Mouse (Mus musculus): ENCODE measurements at regions not wholly inside any gene's neighbourhood (a gene's known extent, or its start where the extent isn't known, plus 50 kb on each side); places are given as distances from the start of the nearest gene placed in this dataset.

- Histone ChIP-seq H3K27me3 (replicated peaks) (no peaks in the 10 kb centered on the region), H3K4me1 (no peaks in the 10 kb centered on the region), H3K36me3 (replicated peaks; ENCODE audit: low read length) (no peaks in the 10 kb centered on the region), H3K9me3 (no peaks in the 10 kb centered on the region), H3K4me3 (replicated peaks) (no peak overlapping the region)
- no peak for TF ChIP-seq GATA1 (IDR thresholded peaks at IDR 0.05; ENCODE audit: borderline replicate concordance, low read length)
- no peak for TF ChIP-seq FLI1 (IDR thresholded peaks at IDR 0.05; ENCODE audit: low read length)
Measured at GRCm38 (mm10) chr14:104698962-104699361, 176.5 kb upstream of the Rnf219 start.

GRCm38 (mm10) chr14:104695101-104695500 is 172.7 kb upstream of the Rnf219 start:
- Histone ChIP-seq H3K4me1 (no peaks in the 10 kb centered on the region), H3K4me3 (replicated peaks) (no peak overlapping the region), H3K9me3 (no peaks in the 10 kb centered on the region), H3K36me3 (replicated peaks; ENCODE audit: low read length) (no peaks in the 10 kb centered on the region), H3K27me3 (replicated peaks) (no peaks in the 10 kb centered on the region)
- TF ChIP-seq GATA1 (IDR thresholded peaks at IDR 0.05; ENCODE audit: borderline replicate concordance, low read length) (no peak), FLI1 (IDR thresholded peaks at IDR 0.05; ENCODE audit: low read length) (no peak)

GRCm38 (mm10) chr14:104694174-104694803 is 171.8 kb upstream of the Rnf219 start:
- Histone ChIP-seq H3K4me3 (replicated peaks) (no peak overlapping the region), H3K4me1 (no peaks in the 10 kb centered on the region), H3K27me3 (replicated peaks) (no peaks in the 10 kb centered on the region), H3K36me3 (replicated peaks; ENCODE audit: low read length) (no peaks in the 10 kb centered on the region), H3K9me3 (peaks cover 1% of the 10 kb centered on the region; the same call in 1 of the 2 replicates)
- no peak for TF ChIP-seq FLI1 (IDR thresholded peaks at IDR 0.05; ENCODE audit: low read length)
- TF ChIP-seq GATA1 (IDR thresholded peaks at IDR 0.05; ENCODE audit: borderline replicate concordance, low read length) = no peak

- Histone ChIP-seq H3K4me1 (no peaks in the 10 kb centered on the region), H3K27me3 (replicated peaks) (no peaks in the 10 kb centered on the region), H3K36me3 (replicated peaks; ENCODE audit: low read length) (no peaks in the 10 kb centered on the region), H3K4me3 (replicated peaks) (no peak overlapping the region), H3K9me3 (peaks cover 4% of the 10 kb centered on the region; the same call in 1 of the 2 replicates)
- TF ChIP-seq FLI1 (IDR thresholded peaks at IDR 0.05; ENCODE audit: low read length) (no peak), GATA1 (IDR thresholded peaks at IDR 0.05; ENCODE audit: borderline replicate concordance, low read length) (no peak)
Measured at GRCm38 (mm10) chr14:104692616-104693015, 170.2 kb upstream of the Rnf219 start.

- peaks cover 4% of the 10 kb centered on the region; the same call in 1 of the 2 replicates for H3K9me3 ChIP-seq
- TF ChIP-seq GATA1 (IDR thresholded peaks at IDR 0.05; ENCODE audit: borderline replicate concordance, low read length) (no peak), FLI1 (IDR thresholded peaks at IDR 0.05; ENCODE audit: low read length) (no peak)
- no peak overlapping the region for H3K4me3 ChIP-seq (replicated peaks)
- H3K36me3 ChIP-seq (replicated peaks; ENCODE audit: low read length) = no peaks in the 10 kb centered on the region
- H3K27me3 ChIP-seq (replicated peaks) = no peaks in the 10 kb centered on the region
- H3K4me1 ChIP-seq = no peaks in the 10 kb centered on the region
Measured at GRCm38 (mm10) chr14:104688440-104688839, 166.0 kb upstream of the Rnf219 start.

GRCm38 (mm10) chr14:104676810-104677209 is 154.4 kb upstream of the Rnf219 start:
- no peaks in the 10 kb centered on the region for H3K4me1 ChIP-seq
- no peaks in the 10 kb centered on the region for H3K36me3 ChIP-seq (replicated peaks; ENCODE audit: low read length)
- no peak for TF ChIP-seq GATA1 (IDR thresholded peaks at IDR 0.05; ENCODE audit: borderline replicate concordance, low read length)
- H3K4me3 ChIP-seq (replicated peaks) = no peak overlapping the region
- H3K9me3 ChIP-seq = peaks cover 18% of the 10 kb centered on the region
- H3K27me3 ChIP-seq (replicated peaks) = no peaks in the 10 kb centered on the region

GRCm38 (mm10) chr14:104661696-104662095 is 139.3 kb upstream of the Rnf219 start:
- TF ChIP-seq GATA1 (IDR thresholded peaks at IDR 0.05; ENCODE audit: borderline replicate concordance, low read length) (no peak), FLI1 (IDR thresholded peaks at IDR 0.05; ENCODE audit: low read length) (no peak)
- H3K4me3 ChIP-seq (replicated peaks) = no peak overlapping the region
- H3K9me3 ChIP-seq = peaks cover 9% of the 10 kb centered on the region; the same call in 1 of the 2 replicates
- H3K27me3 ChIP-seq (replicated peaks) = no peaks in the 10 kb centered on the region
- H3K4me1 ChIP-seq = no peaks in the 10 kb centered on the region
- H3K36me3 ChIP-seq (replicated peaks; ENCODE audit: low read length) = no peaks in the 10 kb centered on the region

GRCm38 (mm10) chr14:104658751-104659150 is 136.3 kb upstream of the Rnf219 start:
- Histone ChIP-seq H3K4me3 (replicated peaks) (no peak overlapping the region), H3K9me3 (peaks cover 14% of the 10 kb centered on the region; the same call in 1 of the 2 replicates), H3K36me3 (replicated peaks; ENCODE audit: low read length) (no peaks in the 10 kb centered on the region), H3K4me1 (no peaks in the 10 kb centered on the region), H3K27me3 (replicated peaks) (no peaks in the 10 kb centered on the region)
- TF ChIP-seq GATA1 (IDR thresholded peaks at IDR 0.05; ENCODE audit: borderline replicate concordance, low read length) (no peak), FLI1 (IDR thresholded peaks at IDR 0.05; ENCODE audit: low read length) (no peak)

- H3K4me1 ChIP-seq = no peaks in the 10 kb centered on the region
- no peaks in the 10 kb centered on the region for H3K36me3 ChIP-seq (replicated peaks; ENCODE audit: low read length)
- no peaks in the 10 kb centered on the region for H3K27me3 ChIP-seq (replicated peaks)
- TF ChIP-seq FLI1 (IDR thresholded peaks at IDR 0.05; ENCODE audit: low read length) (no peak), GATA1 (IDR thresholded peaks at IDR 0.05; ENCODE audit: borderline replicate concordance, low read length) (no peak)
- H3K4me3 ChIP-seq (replicated peaks) = no peak overlapping the region
- peaks cover 14% of the 10 kb centered on the region for H3K9me3 ChIP-seq
Measured at GRCm38 (mm10) chr14:104649980-104650379, 127.5 kb upstream of the Rnf219 start.

- Histone ChIP-seq H3K9me3 (peaks cover 6% of the 10 kb centered on the region; the same call in 1 of the 2 replicates), H3K4me3 (replicated peaks) (no peak overlapping the region), H3K27me3 (replicated peaks) (no peaks in the 10 kb centered on the region), H3K36me3 (replicated peaks; ENCODE audit: low read length) (no peaks in the 10 kb centered on the region), H3K4me1 (no peaks in the 10 kb centered on the region)
- TF ChIP-seq FLI1 (IDR thresholded peaks at IDR 0.05; ENCODE audit: low read length) (no peak), GATA1 (IDR thresholded peaks at IDR 0.05; ENCODE audit: borderline replicate concordance, low read length) (no peak)
Measured at GRCm38 (mm10) chr14:104644626-104645025, 122.2 kb upstream of the Rnf219 start.

Measured in megakaryocyte, embryonic 14.5 days (primary cell).